Mouse (Mus musculus) ES-E14 (cell line): ENCODE measurements at regions not wholly inside any gene's neighbourhood (a gene's known extent, or its start where the extent isn't known, plus 50 kb on each side); places are given as distances from the start of the nearest gene placed in this dataset.

ENCODE experiments used
- DNase-seq: peaks from one replicate; pipeline ENCODE4 v3.0.0-alpha.2; 2013; ENCODE audit warnings: low read depth, low spot score
- H3K27ac ChIP-seq: 2 replicates; pipeline ENCODE4 v1.5.1; 2012; ENCODE audit warnings: low read depth, mild to moderate bottlenecking, low read length, moderate library complexity, mixed read lengths; ENCODE audit not compliant: poor library complexity, insufficient read depth, severe bottlenecking
- H3K36me3 ChIP-seq: 2 replicates; pipeline ENCODE4 v1.6.1; 2012; ENCODE audit warnings: mild to moderate bottlenecking, low read length, moderate library complexity, mixed read lengths; ENCODE audit not compliant: control insufficient read depth, poor library complexity, insufficient read depth, severe bottlenecking
- H3K4me1 ChIP-seq, 2 experiments: fragments of 150-350 bp in 1 of 2; sonication (generic) in 1 of 2; 2 replicates each; pipeline ENCODE4 v1.6.1; 2012; ENCODE audit warnings: low read length in 2 of 2, mild to moderate bottlenecking in 1 of 2, mixed read lengths in 1 of 2; ENCODE audit not compliant: control insufficient read depth in 2 of 2, insufficient read depth in 2 of 2, poor library complexity in 1 of 2
- H3K4me3 ChIP-seq, 2 experiments: fragments of 150-350 bp in 1 of 2; sonication (generic) in 1 of 2; 2 replicates each; pipeline ENCODE4 v1.5.1; 2012; ENCODE audit warnings: low read length in 2 of 2, low read depth in 1 of 2, mild to moderate bottlenecking in 1 of 2, mixed read lengths in 1 of 2; ENCODE audit not compliant: insufficient read depth in 1 of 2, poor library complexity in 1 of 2, severe bottlenecking in 1 of 2
- H3K9ac ChIP-seq: 2 replicates; pipeline ENCODE4 v1.6.1; 2012; ENCODE audit warnings: low read depth, mild to moderate bottlenecking, low read length, mixed read lengths; ENCODE audit not compliant: poor library complexity, insufficient read depth, severe bottlenecking
- H3K9me3 ChIP-seq: fragments of 150-350 bp; sonication (generic); 2 replicates; pipeline ENCODE4 v1.6.1; 2012; ENCODE audit warnings: low read depth, mild to moderate bottlenecking, low read length; ENCODE audit not compliant: control insufficient read depth, insufficient read depth
- CHD2 ChIP-seq: IDR thresholded peaks from 2 replicates; pipeline ENCODE4 v1.6.1; 2014; ENCODE audit warnings: mild to moderate bottlenecking, low read depth, low read length, inconsistent platforms
- HCFC1 ChIP-seq: IDR thresholded peaks from 2 replicates; pipeline ENCODE4 v1.6.1; 2012; ENCODE audit warnings: low read length, inconsistent platforms, borderline replicate concordance; ENCODE audit not compliant: insufficient read depth
- MAFK ChIP-seq: IDR thresholded peaks from 2 replicates; pipeline ENCODE4 v1.6.1; 2014; ENCODE audit warnings: mild to moderate bottlenecking, low read depth, low read length, inconsistent platforms; ENCODE audit not compliant: insufficient read depth
- ZC3H11A ChIP-seq: IDR thresholded peaks from 2 replicates; pipeline ENCODE4 v1.6.1; 2012; ENCODE audit warnings: low read depth, mild to moderate bottlenecking, inconsistent platforms, low read length, borderline replicate concordance
- ZNF384 ChIP-seq: IDR thresholded peaks from 2 replicates; pipeline ENCODE4 v1.6.1; 2012; ENCODE audit warnings: low read depth, low read length, inconsistent platforms
- in situ Hi-C, 2 experiments: fragments of 600-800 bp; cut with MboI; formaldehyde crosslinking; loops; one replicate each; pipeline ENCODE4 v1.15.1; 2025; ENCODE audit warnings: low sequenced_read_pairs in 2 of 2, inconsistent platforms in 1 of 2; ENCODE audit not compliant: unreplicated experiment in 2 of 2

DNA sequence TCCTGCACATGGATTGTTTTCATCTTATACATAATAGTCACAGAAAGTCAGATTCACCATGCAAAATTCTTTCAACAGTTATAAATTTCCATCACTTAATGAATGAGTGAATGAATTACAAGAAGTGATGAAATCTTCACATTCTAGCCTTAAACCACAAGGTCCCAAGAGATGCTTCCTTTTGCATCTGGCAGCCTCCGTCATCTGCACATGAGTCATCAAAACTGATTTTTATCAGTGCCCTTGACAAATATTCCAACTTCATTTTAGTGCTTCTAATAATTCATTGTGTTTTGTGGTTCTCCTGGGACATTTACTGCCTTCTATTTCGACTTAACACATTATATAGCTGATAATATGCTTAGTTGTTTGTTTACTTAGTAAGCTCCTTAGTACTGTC, 1291.9 kb downstream of the Efna5 start:
- DNase-seq, result no peak
- Histone ChIP-seq H3K4me1 (no peaks in the 10 kb centered on the region), H3K9ac (no peak overlapping the region), H3K9me3 (no peaks in the 10 kb centered on the region), H3K4me3 (no peak overlapping the region), H3K36me3 (no peaks in the 10 kb centered on the region), H3K27ac (no peak overlapping the region)
- TF ChIP-seq ZNF384, result no peak
- TF ChIP-seq CHD2, result no peak
- no peak for TF ChIP-seq MAFK
- TF ChIP-seq ZC3H11A, result no peak
- no peak for TF ChIP-seq HCFC1
- in situ Hi-C loops, result no loop called here

DNA sequence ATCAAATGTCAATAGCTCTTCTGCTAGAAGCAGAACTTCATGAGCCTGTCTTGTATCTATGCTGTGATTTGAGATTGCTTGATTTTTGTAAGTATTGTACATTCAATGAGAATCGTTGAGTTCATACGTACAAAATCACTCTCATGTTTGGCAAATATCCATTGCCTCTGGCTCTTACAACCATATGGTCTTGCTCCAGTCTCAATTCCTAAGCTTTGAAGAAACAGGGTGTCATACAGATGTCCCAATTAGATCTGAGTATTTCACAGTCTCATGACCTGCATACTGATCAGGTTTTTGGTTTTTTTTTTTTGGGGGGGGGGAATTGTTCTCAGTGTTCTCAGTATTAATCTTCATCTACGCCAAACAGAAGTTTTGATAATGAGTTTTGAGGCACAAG, 1302.2 kb downstream of the Efna5 start:
- no peak overlapping the region for H3K27ac ChIP-seq
- TF ChIP-seq ZNF384 (no peak), CHD2 (no peak), ZC3H11A (no peak), MAFK (no peak)
- no peak overlapping the region for H3K9ac ChIP-seq
- no peak for DNase-seq
- no peaks in the 10 kb centered on the region for H3K4me1 ChIP-seq
- H3K9me3 ChIP-seq, result no peaks in the 10 kb centered on the region
- H3K36me3 ChIP-seq, result no peaks in the 10 kb centered on the region
- no peak overlapping the region for H3K4me3 ChIP-seq
- in situ Hi-C loops, result no loop called here

DNA sequence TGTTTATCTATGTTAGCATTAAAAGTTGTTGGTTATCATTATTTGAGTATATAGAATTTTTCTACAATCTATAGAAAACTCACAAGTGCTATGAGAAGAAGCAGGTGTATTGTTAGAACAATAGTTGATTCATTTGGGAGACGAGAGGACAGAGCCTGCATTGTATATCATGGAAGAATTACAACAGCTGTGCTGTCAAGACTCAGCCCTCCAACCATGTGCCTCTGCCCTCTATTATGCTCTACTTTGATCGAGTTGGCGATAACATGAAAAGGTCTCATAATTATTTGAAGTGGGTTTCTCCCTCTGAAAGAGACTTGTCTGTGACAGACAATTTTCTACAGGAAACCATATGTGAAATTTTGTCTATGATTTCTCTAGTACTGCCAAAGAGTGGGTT, 1310.2 kb downstream of the Efna5 start:
- Histone ChIP-seq H3K9me3 (no peaks in the 10 kb centered on the region), H3K9ac (no peak overlapping the region), H3K4me3 (no peak overlapping the region), H3K4me1 (no peaks in the 10 kb centered on the region), H3K27ac (no peak overlapping the region), H3K36me3 (no peaks in the 10 kb centered on the region)
- TF ChIP-seq CHD2 (no peak), MAFK (no peak), HCFC1 (no peak), ZNF384 (no peak), ZC3H11A (no peak)
- in situ Hi-C loops, result no loop called here
- no peak for DNase-seq
